Mouse (Mus musculus): ENCODE data around the gene Mllt10. TPM values are rescaled to one million over a fixed set of nuclear protein-coding genes. Genes with fewer than 3 reads are reported as not detected.

Mllt10 gene
- polyA plus RNA-seq, 1 experiment from 2014 or later, result 40.7 TPM

DNA sequence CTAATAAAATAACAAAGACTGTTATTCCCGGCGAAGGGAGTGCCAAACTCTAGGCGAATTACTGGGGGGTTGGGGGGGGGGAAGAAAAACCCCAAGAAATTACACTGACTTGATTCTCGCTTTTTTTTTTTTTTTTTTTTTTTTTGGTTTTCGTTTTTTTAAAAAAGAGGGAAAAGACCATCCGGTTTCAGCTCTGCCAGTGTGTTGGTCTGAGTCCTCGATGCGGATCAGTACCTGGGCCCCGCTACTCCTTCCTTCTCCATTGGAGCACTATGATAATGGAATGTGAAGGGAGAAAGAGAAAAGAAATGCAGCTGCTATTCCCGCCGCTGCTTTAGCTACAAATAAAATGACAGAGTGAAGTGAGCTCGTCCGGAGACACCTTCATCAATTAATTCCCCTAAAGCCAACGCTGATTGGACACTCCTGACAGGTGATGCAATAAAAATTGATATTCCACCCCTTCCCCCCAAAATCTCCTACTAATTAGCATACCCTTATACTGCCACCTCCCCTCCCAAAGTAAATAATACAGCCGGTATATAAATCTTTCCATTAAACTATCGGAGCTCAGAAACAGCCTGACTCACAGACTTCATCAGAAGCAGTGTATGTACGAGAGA, 6.5 kb upstream of the Mllt10 start, which contains the start of gene Skida1:
Gene Skida1, minus strand, starts transcription at position 599 of the 623 bp plus-strand sequence.
- H3K4me1 ChIP-seq (ENCODE audit: control insufficient read depth, insufficient read depth, low read length), result peaks cover 13% of the 10 kb centered on the region
- no peak for ATAC-seq (replicated peaks; ENCODE audit: extremely low read depth, insufficient read depth, low FRiP score)
- no peaks in the 10 kb centered on the region for H3K27me3 ChIP-seq (ENCODE audit: control insufficient read depth, insufficient read depth, low read length)
- H3K4me2 ChIP-seq (ENCODE audit: low read depth, low read length), result peak within 1 kb of the TSS; percentile 80
- peak within 1 kb of the TSS; percentile 95 for H3K4me3 ChIP-seq (ENCODE audit: low read length)
- H3K27ac ChIP-seq (ENCODE audit: low read length), result peak within 1 kb of the TSS; percentile 99
- no peaks in the 10 kb centered on the region for H3K36me3 ChIP-seq (ENCODE audit: control insufficient read depth, insufficient read depth)
- WGBS, result 1% methylated on average over 17 of the region's 17 CpGs
- H3K9me3 ChIP-seq (replicated peaks; ENCODE audit: control insufficient read depth, low read length), result no peaks in the 10 kb centered on the region
- H3K9ac ChIP-seq (ENCODE audit: low read length), result peak within 1 kb of the TSS; percentile 99

DNA sequence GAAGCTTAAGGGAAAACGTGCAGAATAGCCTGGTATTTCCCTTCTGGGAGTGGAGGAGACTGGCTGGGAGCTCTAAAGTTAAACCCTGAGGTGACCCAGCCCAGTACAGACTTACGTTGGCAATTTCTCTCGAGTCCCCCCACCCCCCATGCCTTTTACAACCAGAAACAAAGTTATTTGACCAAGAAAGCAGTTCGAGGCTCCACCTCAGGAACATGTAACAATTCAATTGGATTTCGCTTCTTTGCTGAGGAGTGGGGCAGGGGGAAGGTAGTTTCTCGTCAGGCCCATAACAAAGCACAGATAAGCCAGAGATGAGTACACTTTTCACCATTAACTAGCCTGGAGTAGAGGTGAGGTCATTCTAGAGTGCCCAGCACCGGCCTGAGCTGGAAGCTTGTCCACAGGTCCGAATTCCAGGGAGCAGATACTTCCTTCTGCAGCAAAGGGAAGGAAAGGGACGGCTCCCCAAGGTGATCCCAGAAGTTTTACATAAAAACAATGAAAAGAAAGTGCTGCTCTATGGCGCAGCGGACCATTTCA, 5.7 kb upstream of the Mllt10 start:
- Histone ChIP-seq H3K9me3 (replicated peaks; ENCODE audit: control insufficient read depth, low read length) (no peaks in the 10 kb centered on the region), H3K9ac (ENCODE audit: low read length) (peak overlapping the region; percentile 75), H3K27ac (ENCODE audit: low read length) (peak overlapping the region; percentile 99), H3K4me2 (ENCODE audit: low read depth, low read length) (peak overlapping the region; percentile 80), H3K4me3 (ENCODE audit: low read length) (peak overlapping the region; percentile 95), H3K36me3 (ENCODE audit: control insufficient read depth, insufficient read depth) (no peaks in the 10 kb centered on the region), H3K27me3 (ENCODE audit: control insufficient read depth, insufficient read depth, low read length) (no peaks in the 10 kb centered on the region), H3K4me1 (ENCODE audit: control insufficient read depth, insufficient read depth, low read length) (peaks cover 19% of the 10 kb centered on the region)
- no peak for ATAC-seq (replicated peaks; ENCODE audit: extremely low read depth, insufficient read depth, low FRiP score)
- WGBS, result 13% methylated on average over 11 of the region's 11 CpGs

DNA sequence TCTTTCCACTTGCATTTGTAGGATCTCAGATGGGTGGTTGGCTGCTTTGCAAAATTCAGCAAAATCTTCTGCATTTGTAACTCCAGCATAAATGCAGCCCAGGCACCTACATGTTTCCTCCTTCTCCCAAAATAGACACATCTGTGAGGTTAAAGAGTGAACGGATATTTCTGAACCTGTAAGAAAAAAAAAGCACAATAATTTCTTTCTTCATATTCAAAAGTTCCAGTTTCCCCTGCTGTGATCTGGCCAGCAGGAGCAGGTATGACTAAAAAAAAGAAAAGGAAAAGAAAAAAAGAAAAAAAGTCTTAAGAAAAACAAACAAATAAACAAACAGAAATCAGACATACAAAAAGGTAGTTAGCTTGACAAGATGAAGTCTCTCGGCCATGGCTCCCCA, 5.0 kb upstream of the Mllt10 start:
- 16% methylated on average over 2 of the region's 2 CpGs for WGBS
- no peak for ATAC-seq (replicated peaks; ENCODE audit: extremely low read depth, insufficient read depth, low FRiP score)
- H3K9me3 ChIP-seq (replicated peaks; ENCODE audit: control insufficient read depth, low read length), result no peaks in the 10 kb centered on the region
- peaks cover 19% of the 10 kb centered on the region for H3K4me1 ChIP-seq (ENCODE audit: control insufficient read depth, insufficient read depth, low read length)
- peak overlapping the region; percentile 80 for H3K4me2 ChIP-seq (ENCODE audit: low read depth, low read length)
- peak overlapping the region; percentile 75 for H3K9ac ChIP-seq (ENCODE audit: low read length)
- H3K36me3 ChIP-seq (ENCODE audit: control insufficient read depth, insufficient read depth), result no peaks in the 10 kb centered on the region
- H3K27ac ChIP-seq (ENCODE audit: low read length), result peak overlapping the region; percentile 99
- peak overlapping the region; percentile 95 for H3K4me3 ChIP-seq (ENCODE audit: low read length)
- no peaks in the 10 kb centered on the region for H3K27me3 ChIP-seq (ENCODE audit: control insufficient read depth, insufficient read depth, low read length)

DNA sequence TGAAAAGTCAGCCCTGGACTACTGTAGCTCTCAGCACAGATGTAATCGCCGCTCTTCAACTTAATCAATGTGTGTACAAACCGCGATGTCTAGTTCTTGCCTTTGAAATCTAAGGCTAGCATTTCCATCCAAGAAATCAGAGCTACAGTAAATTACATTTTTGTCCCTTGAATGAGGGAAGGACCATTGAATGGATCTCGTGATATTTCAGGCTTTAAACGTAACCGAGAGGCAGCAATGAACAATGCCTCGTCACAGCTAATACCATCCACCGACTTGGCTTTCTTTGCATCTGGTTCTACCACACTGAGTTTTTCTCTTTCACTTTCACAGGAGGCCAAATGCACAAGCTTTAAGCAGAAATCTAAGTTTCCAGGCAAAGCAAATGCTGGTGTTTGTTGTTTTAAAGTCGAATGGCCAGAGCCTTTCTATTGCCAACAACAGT, 4.5 kb upstream of the Mllt10 start:
- Histone ChIP-seq H3K27me3 (ENCODE audit: control insufficient read depth, insufficient read depth, low read length) (no peaks in the 10 kb centered on the region), H3K4me3 (ENCODE audit: low read length) (peak overlapping the region; percentile 95)
- no peak for ATAC-seq (replicated peaks; ENCODE audit: extremely low read depth, insufficient read depth, low FRiP score)

DNA sequence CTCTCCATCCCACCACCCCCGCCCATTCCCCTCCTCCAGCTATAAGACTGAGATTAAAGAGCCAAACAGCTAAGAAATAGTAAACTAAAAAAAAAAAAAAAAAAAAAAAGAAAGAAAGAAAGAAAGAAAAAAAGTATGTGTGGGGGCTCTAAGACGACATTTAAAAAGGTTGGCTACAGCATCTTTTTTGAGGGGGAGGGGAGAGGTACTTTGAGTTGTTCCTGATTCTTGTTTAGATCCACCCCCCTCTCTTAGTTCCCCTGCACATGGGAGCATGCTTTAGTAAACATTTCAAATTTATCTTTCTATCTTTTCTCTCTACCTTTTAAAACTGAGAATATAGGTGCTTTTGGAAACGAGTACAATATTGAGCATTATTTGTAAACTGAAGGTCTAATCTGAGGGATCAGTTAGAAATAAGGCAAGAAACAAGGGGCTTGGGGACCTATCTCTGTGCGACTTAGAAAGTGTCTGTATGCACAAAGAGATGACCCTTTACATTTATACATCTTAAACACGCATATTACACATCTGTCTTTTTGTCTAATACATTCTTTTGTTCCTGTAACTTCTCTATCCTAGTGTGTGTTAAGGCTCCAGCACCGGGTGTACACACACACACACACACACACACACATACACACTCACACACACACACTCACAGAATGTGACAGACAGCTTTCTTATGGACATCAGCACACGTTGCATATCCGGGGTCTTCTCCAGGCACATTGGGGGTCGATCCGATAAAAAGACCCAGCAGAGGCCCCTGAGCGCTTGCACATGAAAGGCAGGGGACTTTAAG, 3.8 kb upstream of the Mllt10 start:
- no peaks in the 10 kb centered on the region for H3K27me3 ChIP-seq (ENCODE audit: control insufficient read depth, insufficient read depth, low read length)
- H3K4me1 ChIP-seq (ENCODE audit: control insufficient read depth, insufficient read depth, low read length), result peaks cover 19% of the 10 kb centered on the region
- H3K9me3 ChIP-seq (replicated peaks; ENCODE audit: control insufficient read depth, low read length), result no peaks in the 10 kb centered on the region
- peak overlapping the region; percentile 99 for H3K27ac ChIP-seq (ENCODE audit: low read length)
- H3K4me3 ChIP-seq (ENCODE audit: low read length), result peak overlapping the region; percentile 95
- H3K4me2 ChIP-seq (ENCODE audit: low read depth, low read length), result peak overlapping the region; percentile 80
- no peak for ATAC-seq (replicated peaks; ENCODE audit: extremely low read depth, insufficient read depth, low FRiP score)
- no peaks in the 10 kb centered on the region for H3K36me3 ChIP-seq (ENCODE audit: control insufficient read depth, insufficient read depth)
- WGBS, result 45% methylated on average over 11 of the region's 11 CpGs
- H3K9ac ChIP-seq (ENCODE audit: low read length), result peak overlapping the region; percentile 75

More for the DNA sequence above, 4.5 kb upstream of the Mllt10 start:
- peak overlapping the region; percentile 75 for H3K9ac ChIP-seq (ENCODE audit: low read length)
- 14% methylated on average over 10 of the region's 10 CpGs for WGBS
- peak overlapping the region; percentile 80 for H3K4me2 ChIP-seq (ENCODE audit: low read depth, low read length)
- H3K36me3 ChIP-seq (ENCODE audit: control insufficient read depth, insufficient read depth), result no peaks in the 10 kb centered on the region
- H3K4me1 ChIP-seq (ENCODE audit: control insufficient read depth, insufficient read depth, low read length), result peaks cover 19% of the 10 kb centered on the region
- peak overlapping the region; percentile 99 for H3K27ac ChIP-seq (ENCODE audit: low read length)
- no peaks in the 10 kb centered on the region for H3K9me3 ChIP-seq (replicated peaks; ENCODE audit: control insufficient read depth, low read length)

DNA sequence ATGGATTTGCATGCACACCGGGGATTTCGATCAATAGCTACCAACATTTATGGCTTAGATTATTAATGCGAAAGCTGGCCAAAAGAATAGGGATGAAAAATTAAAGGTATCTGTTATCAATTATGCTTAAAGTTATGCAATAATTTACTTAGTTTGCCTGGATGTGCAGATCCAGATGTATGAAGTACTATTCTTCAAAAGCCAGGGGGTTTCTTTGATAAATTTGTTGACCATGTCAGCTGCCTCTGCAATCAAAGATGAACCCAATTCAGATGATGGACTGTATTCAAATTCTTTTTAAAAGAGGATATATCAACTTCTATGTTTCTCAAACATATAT, 3.2 kb upstream of the Mllt10 start:
- Histone ChIP-seq H3K9me3 (replicated peaks; ENCODE audit: control insufficient read depth, low read length) (no peaks in the 10 kb centered on the region), H3K4me2 (ENCODE audit: low read depth, low read length) (no peak overlapping the region), H3K27ac (ENCODE audit: low read length) (no peak overlapping the region), H3K4me1 (ENCODE audit: control insufficient read depth, insufficient read depth, low read length) (peaks cover 19% of the 10 kb centered on the region), H3K27me3 (ENCODE audit: control insufficient read depth, insufficient read depth, low read length) (no peaks in the 10 kb centered on the region), H3K4me3 (ENCODE audit: low read length) (no peak overlapping the region), H3K36me3 (ENCODE audit: control insufficient read depth, insufficient read depth) (no peaks in the 10 kb centered on the region), H3K9ac (ENCODE audit: low read length) (no peak overlapping the region)
- no peak for ATAC-seq (replicated peaks; ENCODE audit: extremely low read depth, insufficient read depth, low FRiP score)
- WGBS, result 83% methylated on average over 3 of the region's 3 CpGs

DNA sequence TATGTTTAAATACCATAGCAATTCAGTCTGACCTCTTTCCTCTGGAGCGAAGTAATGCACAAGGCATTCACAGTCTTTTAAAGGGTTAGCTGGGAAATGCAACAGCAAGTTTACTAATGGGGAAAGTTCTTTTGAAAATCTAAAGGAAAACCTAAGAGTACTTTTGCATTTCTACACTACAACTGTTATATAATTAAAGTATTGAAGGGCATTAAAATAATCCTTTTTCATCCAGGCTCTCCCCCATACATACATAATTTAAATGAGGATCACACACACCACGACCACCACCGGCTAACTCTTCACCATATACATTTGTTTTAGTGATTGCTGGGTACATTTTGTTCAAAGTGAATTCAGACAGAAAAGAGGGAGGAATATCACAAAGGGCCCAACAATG, 2.5 kb upstream of the Mllt10 start:
- Histone ChIP-seq H3K4me1 (ENCODE audit: control insufficient read depth, insufficient read depth, low read length) (peaks cover 19% of the 10 kb centered on the region), H3K27ac (ENCODE audit: low read length) (no peak overlapping the region), H3K9ac (ENCODE audit: low read length) (no peak overlapping the region), H3K9me3 (replicated peaks; ENCODE audit: control insufficient read depth, low read length) (no peaks in the 10 kb centered on the region), H3K36me3 (ENCODE audit: control insufficient read depth, insufficient read depth) (no peaks in the 10 kb centered on the region), H3K4me2 (ENCODE audit: low read depth, low read length) (no peak overlapping the region), H3K27me3 (ENCODE audit: control insufficient read depth, insufficient read depth, low read length) (no peaks in the 10 kb centered on the region), H3K4me3 (ENCODE audit: low read length) (no peak overlapping the region)
- WGBS, result 80% methylated on average over 3 of the region's 3 CpGs
- no peak for ATAC-seq (replicated peaks; ENCODE audit: extremely low read depth, insufficient read depth, low FRiP score)

DNA sequence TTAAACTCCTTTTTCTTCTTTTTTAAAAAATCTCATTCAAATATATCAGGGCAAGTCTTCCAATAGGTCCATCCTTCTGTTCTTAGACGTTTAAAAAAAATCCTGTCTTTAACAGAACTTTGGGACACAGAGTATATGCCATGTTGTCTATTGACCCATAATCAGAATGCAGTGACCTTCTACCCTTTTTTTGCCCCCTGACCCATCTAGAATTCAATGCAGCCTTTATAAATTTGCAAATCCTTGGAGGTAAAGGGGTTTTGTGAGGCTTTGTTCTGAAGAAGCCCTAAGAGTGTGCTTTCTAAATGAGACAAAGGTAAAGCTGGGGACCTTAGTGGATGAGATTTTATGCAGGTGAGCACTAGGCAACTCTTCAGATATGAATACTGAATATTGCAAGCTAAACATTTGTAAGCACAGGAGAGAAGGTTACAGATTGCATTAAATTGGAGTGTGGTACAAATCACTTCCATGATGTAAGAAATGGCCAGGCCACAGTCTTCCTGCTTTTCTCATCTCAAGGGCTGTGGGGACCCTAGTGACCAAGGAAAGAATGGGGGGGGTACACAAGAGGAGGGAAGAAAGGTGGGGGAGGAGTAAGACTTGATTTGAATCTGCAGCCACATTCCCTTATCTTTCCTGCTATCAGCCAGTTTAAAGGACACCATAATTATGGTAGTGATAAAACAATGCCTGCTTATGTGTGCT, 1.6 kb upstream of the Mllt10 start:
- Histone ChIP-seq H3K4me1 (ENCODE audit: control insufficient read depth, insufficient read depth, low read length) (peaks cover 19% of the 10 kb centered on the region), H3K27ac (ENCODE audit: low read length) (no peak overlapping the region; the same call in 1 of the 2 replicates), H3K4me3 (ENCODE audit: low read length) (no peak overlapping the region), H3K27me3 (ENCODE audit: control insufficient read depth, insufficient read depth, low read length) (no peaks in the 10 kb centered on the region), H3K4me2 (ENCODE audit: low read depth, low read length) (no peak overlapping the region), H3K9ac (ENCODE audit: low read length) (no peak overlapping the region), H3K9me3 (replicated peaks; ENCODE audit: control insufficient read depth, low read length) (no peaks in the 10 kb centered on the region), H3K36me3 (ENCODE audit: control insufficient read depth, insufficient read depth) (no peaks in the 10 kb centered on the region)
- 78% methylated on average over 1 of the region's 1 CpGs for WGBS
- ATAC-seq (replicated peaks; ENCODE audit: extremely low read depth, insufficient read depth, low FRiP score), result no peak

Data from heart, embryonic 16.5 days (tissue).